Mouse (Mus musculus): ENCODE data around the gene Plxnc1.

DNA sequence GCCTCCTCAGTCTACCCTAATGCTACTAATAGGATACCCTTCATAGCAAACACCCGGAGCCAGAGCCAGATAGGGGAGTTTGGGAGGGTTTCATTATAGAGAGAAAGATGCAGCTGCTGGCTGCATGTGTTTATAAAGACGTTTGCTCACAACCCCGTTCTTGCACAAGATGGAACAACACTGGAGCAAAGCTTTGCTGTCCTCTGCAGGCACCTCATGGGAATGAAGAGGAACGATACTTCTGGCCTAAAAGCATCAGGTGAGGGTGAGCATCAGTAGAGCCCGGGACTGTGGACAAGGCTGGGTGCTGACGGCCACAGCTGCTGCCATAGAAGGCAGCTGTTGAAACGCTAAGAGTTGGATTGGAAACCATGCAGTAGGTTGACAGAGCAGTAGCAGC, 137.3 kb downstream of the Plxnc1 start:
- no peak for TF ChIP-seq CTCF (IDR thresholded peaks at IDR 0.05; ENCODE audit: borderline replicate concordance, extremely low read depth, insufficient read depth, insufficient read length)
- no peak for TF ChIP-seq POLR2A (IDR thresholded peaks at IDR 0.05; ENCODE audit: borderline replicate concordance, extremely low read depth, insufficient read depth, insufficient read length, poor library complexity, severe bottlenecking)
